Mouse (Mus musculus) testis, adult 2 months (tissue): ENCODE measurements around the gene Psmb3. TPM values are rescaled to one million over a fixed set of nuclear protein-coding genes. Genes with fewer than 3 reads are reported as not detected.
"Not testable (repeated sequence)": the region's sequence is repeated elsewhere in the genome, so short reads cannot be mapped to it uniquely, and the experiment has no call there.

ENCODE experiments used
- H3K27ac ChIP-seq: fragments of 200-500 bp; 2 replicates; pipeline ENCODE4 v1.5.1; 2012; ENCODE audit warnings: low read depth, low read length; ENCODE audit not compliant: control insufficient read depth, insufficient read depth
- H3K27me3 ChIP-seq: fragments of 200-500 bp; 2 replicates; pipeline ENCODE4 v1.6.1; 2012; ENCODE audit warnings: mild to moderate bottlenecking, low read length, moderate library complexity; ENCODE audit not compliant: control insufficient read depth, insufficient read depth
- H3K36me3 ChIP-seq: fragments of 200-500 bp; 2 replicates; pipeline ENCODE4 v1.6.1; 2012; ENCODE audit warnings: mild to moderate bottlenecking, low read length; ENCODE audit not compliant: control insufficient read depth, insufficient read depth
- H3K4me1 ChIP-seq: fragments of 200-500 bp; 2 replicates; pipeline ENCODE4 v1.6.1; 2012; ENCODE audit warnings: low read length; ENCODE audit not compliant: control insufficient read depth, insufficient read depth
- H3K4me3 ChIP-seq: fragments of 200-500 bp; 2 replicates; pipeline ENCODE4 v1.5.1; 2012; ENCODE audit warnings: low read depth, mild to moderate bottlenecking, low read length, moderate library complexity, mixed read lengths; ENCODE audit not compliant: control insufficient read depth
- CTCF ChIP-seq: fragments of 200-500 bp; IDR thresholded peaks from 2 replicates; pipeline ENCODE4 v1.5.1; 2012; ENCODE audit warnings: low read depth, mild to moderate bottlenecking, inconsistent platforms, low read length, moderate library complexity; ENCODE audit not compliant: control insufficient read depth, insufficient read depth, insufficient replicate concordance
- POLR2A ChIP-seq: fragments of 200-500 bp; IDR thresholded peaks from 2 replicates; pipeline ENCODE4 v1.6.1; 2012; ENCODE audit warnings: low read depth, mild to moderate bottlenecking, inconsistent platforms, low read length, moderate library complexity; ENCODE audit not compliant: control insufficient read depth
- polyA plus RNA-seq: library from polyadenylated mRNA; depleted of rRNA; stranded (reverse); fragments of >200 nt; gene quantifications from 2 replicates; pipeline ENCODE4 v1.2.3, GENCODE M21; 2012

Psmb3 gene
- polyA plus RNA-seq, 1 experiment, result 102 TPM

GRCm38 (mm10) chr11:97698741-97699611, 4.2 kb upstream of the Psmb3 start:
- no peak for TF ChIP-seq POLR2A
- no peak for TF ChIP-seq CTCF
- no peaks in the 10 kb centered on the region for H3K27me3 ChIP-seq
- H3K4me1 ChIP-seq, result peaks cover 38% of the 10 kb centered on the region
- no peaks in the 10 kb centered on the region for H3K36me3 ChIP-seq
- H3K4me3 ChIP-seq, result peak overlapping the region; percentile 79
- no peak overlapping the region for H3K27ac ChIP-seq

- peak overlapping the region; percentile 90 for H3K4me3 ChIP-seq
- peaks cover 39% of the 10 kb centered on the region for H3K4me1 ChIP-seq
- H3K27ac ChIP-seq, result peak overlapping the region; percentile 87
- TF ChIP-seq CTCF, result no peak
- peak; percentile 33; the same call in 1 of the 2 replicates for TF ChIP-seq POLR2A
- no peaks in the 10 kb centered on the region for H3K36me3 ChIP-seq
- no peaks in the 10 kb centered on the region for H3K27me3 ChIP-seq
Measured at GRCm38 (mm10) chr11:97699626-97700002, 3.6 kb upstream of the Psmb3 start.

- Histone ChIP-seq H3K27ac (peak within 1 kb of the TSS; percentile 87), H3K36me3 (no peaks in the 10 kb centered on the region), H3K4me3 (peak within 1 kb of the TSS; percentile 90), H3K4me1 (peaks cover 39% of the 10 kb centered on the region), H3K27me3 (no peaks in the 10 kb centered on the region)
- TF ChIP-seq CTCF (no peak), POLR2A (0 out of 2 replicates have a peak, but pooled peaks have one; percentile 15)
Measured at GRCm38 (mm10) chr11:97700003-97700745, 3.0 kb upstream of the Psmb3 start, which contains the start of gene Pcgf2. Gene Pcgf2 (minus strand): TSS chr11:97700497.

- no peak for TF ChIP-seq POLR2A
- no peak for TF ChIP-seq CTCF
- Histone ChIP-seq H3K27me3 (no peaks in the 10 kb centered on the region), H3K4me1 (peaks cover 36% of the 10 kb centered on the region), H3K27ac (peak overlapping the region; percentile 87; the same call in 1 of the 2 replicates), H3K36me3 (no peaks in the 10 kb centered on the region; the same call in 1 of the 2 replicates), H3K4me3 (peak overlapping the region; percentile 90)
Measured at GRCm38 (mm10) chr11:97700746-97701580, 2.2 kb upstream of the Psmb3 start.

- Histone ChIP-seq H3K4me1 (peaks cover 36% of the 10 kb centered on the region), H3K27ac (no peak overlapping the region)
- TF ChIP-seq POLR2A (no peak), CTCF (no peak)
Measured at GRCm38 (mm10) chr11:97701581-97702392, 1.4 kb upstream of the Psmb3 start.

GRCm38 (mm10) chr11:97702393-97702745, 830 bp upstream of the Psmb3 start:
- peak overlapping the region; percentile 98 for H3K4me3 ChIP-seq
- H3K4me1 ChIP-seq, result peaks cover 36% of the 10 kb centered on the region
- peak overlapping the region; percentile 68 for H3K27ac ChIP-seq
- no peaks in the 10 kb centered on the region for H3K27me3 ChIP-seq
- TF ChIP-seq POLR2A, result no peak
- H3K36me3 ChIP-seq, result no peaks in the 10 kb centered on the region; the same call in 1 of the 2 replicates

More at GRCm38 (mm10) chr11:97701581-97702392, 1.4 kb upstream of the Psmb3 start:
- Histone ChIP-seq H3K27me3 (no peaks in the 10 kb centered on the region), H3K4me3 (no peak overlapping the region), H3K36me3 (no peaks in the 10 kb centered on the region; the same call in 1 of the 2 replicates)

- not testable (repeated sequence) for H3K4me3 ChIP-seq, H3K27ac ChIP-seq, H3K27me3 ChIP-seq, H3K4me1 ChIP-seq, H3K36me3 ChIP-seq
Measured at GRCm38 (mm10) chr11:97710067-97710466, 6.9 kb downstream of the Psmb3 start.
